ENCODE assay signal across 1 mouse cellular context in the genomic region with DNA sequence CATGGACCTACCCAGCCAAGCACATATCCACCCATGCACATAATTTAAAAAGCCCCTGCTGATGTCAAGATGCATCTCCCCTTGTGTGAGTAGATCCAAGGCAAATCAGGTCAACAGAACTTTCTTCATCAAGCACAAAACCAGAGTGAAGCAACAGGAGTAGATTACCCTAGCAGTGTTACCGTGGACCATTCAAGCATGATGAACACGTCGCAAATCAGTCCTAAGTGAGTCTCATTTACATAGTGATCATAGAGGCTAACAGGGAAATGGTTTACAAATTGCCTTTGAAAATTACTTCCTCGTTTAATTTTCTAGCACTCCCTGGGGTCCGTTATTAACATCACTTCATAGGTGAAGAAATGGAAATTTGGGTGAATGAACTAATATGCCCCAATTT.
TF ChIP-seq lines count a peak whose summit lies in the region.

No protein-coding gene starts in this region.

TF ChIP-seq in CH12.LX, 34 proteins besides CTCF, POLR2A, EP300 and RAD21 (continued from another document):
- no peak for TF ChIP-seq ZKSCAN1 (IDR thresholded peaks at IDR 0.05; ENCODE audit: borderline replicate concordance, low read depth, low read length)
- TF ChIP-seq MAX (IDR thresholded peaks at IDR 0.05; ENCODE audit: low read length) = no peak; the same call in 1 of the 2 replicates
- no peak for TF ChIP-seq SMC3 (IDR thresholded peaks at IDR 0.05; ENCODE audit: low read depth, low read length)
- TF ChIP-seq ELF1 (IDR thresholded peaks at IDR 0.05; ENCODE audit: low read depth, low read length) = no peak
